Mouse (Mus musculus): ENCODE measurements around the gene Carmil1. TPM values are rescaled to one million over a fixed set of nuclear protein-coding genes. Genes with fewer than 3 reads are reported as not detected.

Carmil1 gene
- total and polyA plus RNA-seq, 2 experiments from 2014 or later: 39.3 to 50.9 TPM

GRCm38 (mm10) chr13:24223425-24224201, 57.0 kb downstream of the Carmil1 start:
- Histone ChIP-seq H3K4me1 (ENCODE audit: insufficient read depth, low read length) (no peaks in the 10 kb centered on the region), H3K27me3 (ENCODE audit: insufficient read depth, low read length) (no peaks in the 10 kb centered on the region), H3K27ac (no peak overlapping the region; the same call in 1 of the 2 replicates), H3K4me2 (ENCODE audit: low read depth, low read length) (no peak overlapping the region), H3K9me3 (ENCODE audit: low read length) (no peaks in the 10 kb centered on the region), H3K36me3 (ENCODE audit: insufficient read depth, low read length) (no peaks in the 10 kb centered on the region), H3K9ac (replicated peaks; ENCODE audit: low read length) (no peak overlapping the region), H3K4me3 (ENCODE audit: low read length) (no peak overlapping the region)
- DNase-seq (ENCODE audit: low spot score) (peak; percentile 20), ATAC-seq (peak; percentile 72)
- no peak for TF ChIP-seq CTCF (IDR thresholded peaks at IDR 0.05; ENCODE audit: low read depth)
- WGBS: 66% methylated on average over 8 of the region's 8 CpGs

DNA sequence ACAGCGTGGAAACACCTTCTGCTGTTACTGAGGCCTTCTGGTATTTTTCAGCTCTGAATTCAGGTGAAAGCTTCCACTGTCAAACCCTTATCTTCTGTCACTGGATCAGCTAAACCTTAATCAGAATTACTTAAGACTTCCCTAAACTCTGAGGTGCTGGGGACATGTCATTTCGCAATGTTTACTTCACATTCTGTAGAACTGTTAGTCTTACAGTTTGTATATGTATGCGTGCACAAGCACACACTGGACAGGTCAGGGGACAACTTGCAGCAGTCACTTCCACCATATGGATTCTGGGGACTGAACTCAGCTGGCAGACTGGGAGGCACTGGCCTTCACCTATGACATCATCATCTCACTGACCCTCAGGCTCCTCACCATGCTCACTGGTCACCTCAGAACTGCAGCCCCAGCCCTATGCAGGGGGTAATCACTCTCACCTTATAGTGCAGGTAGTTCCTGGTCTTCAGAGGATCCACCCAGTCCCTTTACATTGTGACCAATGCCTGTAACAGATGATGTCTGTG, 60.1 kb downstream of the Carmil1 start:
- H3K27ac ChIP-seq: no peak overlapping the region
- WGBS: 84% methylated on average over 3 of the region's 3 CpGs
- no peak for TF ChIP-seq CTCF (IDR thresholded peaks at IDR 0.05; ENCODE audit: low read depth)
- H3K4me1 ChIP-seq (ENCODE audit: insufficient read depth, low read length): no peaks in the 10 kb centered on the region
- no peaks in the 10 kb centered on the region for H3K36me3 ChIP-seq (ENCODE audit: insufficient read depth, low read length)
- DNase-seq (ENCODE audit: low spot score) (no peak), ATAC-seq (no peak)
- H3K9me3 ChIP-seq (ENCODE audit: low read length): no peaks in the 10 kb centered on the region
- no peak overlapping the region for H3K4me3 ChIP-seq (ENCODE audit: low read length)
- H3K4me2 ChIP-seq (ENCODE audit: low read depth, low read length): no peak overlapping the region
- no peak overlapping the region for H3K9ac ChIP-seq (replicated peaks; ENCODE audit: low read length)
- no peaks in the 10 kb centered on the region for H3K27me3 ChIP-seq (ENCODE audit: insufficient read depth, low read length)

- Histone ChIP-seq H3K36me3 (ENCODE audit: insufficient read depth, low read length) (no peaks in the 10 kb centered on the region), H3K4me2 (ENCODE audit: low read depth, low read length) (no peak overlapping the region), H3K27me3 (ENCODE audit: insufficient read depth, low read length) (no peaks in the 10 kb centered on the region), H3K9me3 (ENCODE audit: low read length) (no peaks in the 10 kb centered on the region), H3K4me1 (ENCODE audit: insufficient read depth, low read length) (no peaks in the 10 kb centered on the region), H3K9ac (replicated peaks; ENCODE audit: low read length) (no peak overlapping the region), H3K4me3 (ENCODE audit: low read length) (no peak overlapping the region), H3K27ac (no peak overlapping the region)
- WGBS: 67% methylated on average over 2 of the region's 2 CpGs
- DNase-seq (ENCODE audit: low spot score): no peak
- TF ChIP-seq CTCF (IDR thresholded peaks at IDR 0.05; ENCODE audit: low read depth): no peak
- ATAC-seq: no peak
Measured at GRCm38 (mm10) chr13:24211229-24211628, 69.4 kb downstream of the Carmil1 start.

GRCm38 (mm10) chr13:24206097-24206496, 74.5 kb downstream of the Carmil1 start:
- no peak for TF ChIP-seq CTCF (IDR thresholded peaks at IDR 0.05; ENCODE audit: low read depth)
- DNase-seq (ENCODE audit: low spot score) (no peak), ATAC-seq (no peak)
- no peaks in the 10 kb centered on the region for H3K36me3 ChIP-seq (ENCODE audit: insufficient read depth, low read length)
- H3K4me2 ChIP-seq (ENCODE audit: low read depth, low read length): no peak overlapping the region
- 0 out of 2 replicates have a peak, but pooled peaks cover 3% of the 10 kb centered on the region for H3K4me1 ChIP-seq (ENCODE audit: insufficient read depth, low read length)
- no peaks in the 10 kb centered on the region for H3K27me3 ChIP-seq (ENCODE audit: insufficient read depth, low read length)
- H3K4me3 ChIP-seq (ENCODE audit: low read length): no peak overlapping the region
- no peak overlapping the region for H3K9ac ChIP-seq (replicated peaks; ENCODE audit: low read length)
- H3K9me3 ChIP-seq (ENCODE audit: low read length): no peaks in the 10 kb centered on the region
- 53% methylated on average over 6 of the region's 6 CpGs for WGBS
- H3K27ac ChIP-seq: no peak overlapping the region

DNA sequence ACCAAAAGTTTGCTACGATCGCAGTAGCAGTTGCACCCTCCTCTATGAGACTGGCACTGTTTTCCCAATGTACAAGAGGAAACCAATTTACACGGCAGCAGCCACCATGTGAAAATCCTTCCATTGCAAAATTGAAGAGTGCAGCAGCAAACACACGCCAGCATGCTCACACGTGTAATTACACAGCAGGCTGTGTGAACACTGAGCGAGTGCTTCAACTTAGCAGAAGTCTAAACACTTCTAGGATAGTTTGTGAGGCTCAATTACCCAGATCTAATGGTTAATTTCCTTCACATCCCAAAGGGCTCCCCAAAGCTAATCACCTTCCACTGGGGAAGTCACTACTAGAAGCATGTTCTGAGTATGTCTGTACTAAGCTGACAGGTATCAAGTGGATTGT, 78.3 kb downstream of the Carmil1 start:
- peak; percentile 27 for DNase-seq (ENCODE audit: low spot score)
- no peak for TF ChIP-seq CTCF (IDR thresholded peaks at IDR 0.05; ENCODE audit: low read depth)
- ATAC-seq: peak; percentile 38; the same call in 1 of the 2 replicates
- Histone ChIP-seq H3K9me3 (ENCODE audit: low read length) (no peaks in the 10 kb centered on the region), H3K36me3 (ENCODE audit: insufficient read depth, low read length) (no peaks in the 10 kb centered on the region), H3K9ac (replicated peaks; ENCODE audit: low read length) (no peak overlapping the region), H3K27me3 (ENCODE audit: insufficient read depth, low read length) (no peaks in the 10 kb centered on the region), H3K4me3 (ENCODE audit: low read length) (no peak overlapping the region), H3K4me2 (ENCODE audit: low read depth, low read length) (no peak overlapping the region), H3K27ac (no peak overlapping the region), H3K4me1 (ENCODE audit: insufficient read depth, low read length) (peaks cover 7% of the 10 kb centered on the region; the same call in 1 of the 2 replicates)
- 67% methylated on average over 6 of the region's 6 CpGs for WGBS

GRCm38 (mm10) chr13:24199861-24200543, 80.6 kb downstream of the Carmil1 start:
- TF ChIP-seq CTCF (IDR thresholded peaks at IDR 0.05; ENCODE audit: low read depth): no peak
- H3K4me2 ChIP-seq (ENCODE audit: low read depth, low read length): no peak overlapping the region

More at GRCm38 (mm10) chr13:24199861-24200543, 80.6 kb downstream of the Carmil1 start:
- no peak for DNase-seq (ENCODE audit: low spot score)
- H3K27ac ChIP-seq: peak overlapping the region; percentile 49
- H3K27me3 ChIP-seq (ENCODE audit: insufficient read depth, low read length): no peaks in the 10 kb centered on the region
- no peaks in the 10 kb centered on the region for H3K36me3 ChIP-seq (ENCODE audit: insufficient read depth, low read length)
- ATAC-seq: no peak
- H3K9me3 ChIP-seq (ENCODE audit: low read length): no peaks in the 10 kb centered on the region
- 43% methylated on average over 7 of the region's 7 CpGs for WGBS
- H3K4me1 ChIP-seq (ENCODE audit: insufficient read depth, low read length): peaks cover 7% of the 10 kb centered on the region; the same call in 1 of the 2 replicates
- H3K4me3 ChIP-seq (ENCODE audit: low read length): no peak overlapping the region
- no peak overlapping the region for H3K9ac ChIP-seq (replicated peaks; ENCODE audit: low read length)
